Mouse (Mus musculus) bone marrow macrophage, adult 2 months (primary cell): Measurements from ENCODE around the gene AC170998.1. TPM values are rescaled to one million over a fixed set of nuclear protein-coding genes. Genes with fewer than 3 reads are reported as not detected.

ENCODE experiments used
- H3K27ac ChIP-seq: 2 replicates; pipeline ENCODE4 v1.5.1; 2012; ENCODE audit warnings: low read depth, low read length; ENCODE audit not compliant: insufficient read depth
- H3K4me1 ChIP-seq: 2 replicates; pipeline ENCODE4 v1.6.1; 2012; ENCODE audit warnings: low read length; ENCODE audit not compliant: control insufficient read depth, insufficient read depth
- H3K4me3 ChIP-seq: 2 replicates; pipeline ENCODE4 v1.5.1; 2012; ENCODE audit warnings: mild to moderate bottlenecking, low read length, moderate library complexity; ENCODE audit not compliant: insufficient read depth
- CTCF ChIP-seq: IDR thresholded peaks from 2 replicates; pipeline ENCODE4 v1.5.1; 2012; ENCODE audit warnings: low read depth, mild to moderate bottlenecking, low read length, moderate library complexity
- POLR2A ChIP-seq: IDR thresholded peaks from 2 replicates; pipeline ENCODE4 v1.6.1; 2012; ENCODE audit warnings: mild to moderate bottlenecking, low read depth, low read length, borderline replicate concordance
- polyA plus RNA-seq: library from polyadenylated mRNA; stranded (reverse); fragments of >200 nt; gene quantifications from 2 replicates; pipeline ENCODE4 v1.2.4, GENCODE M21; 2012; ENCODE audit not compliant: missing spikeins, insufficient read depth, insufficient read length

Gene AC170998.1
- polyA plus RNA-seq, 1 experiment, result 4.0 TPM

DNA sequence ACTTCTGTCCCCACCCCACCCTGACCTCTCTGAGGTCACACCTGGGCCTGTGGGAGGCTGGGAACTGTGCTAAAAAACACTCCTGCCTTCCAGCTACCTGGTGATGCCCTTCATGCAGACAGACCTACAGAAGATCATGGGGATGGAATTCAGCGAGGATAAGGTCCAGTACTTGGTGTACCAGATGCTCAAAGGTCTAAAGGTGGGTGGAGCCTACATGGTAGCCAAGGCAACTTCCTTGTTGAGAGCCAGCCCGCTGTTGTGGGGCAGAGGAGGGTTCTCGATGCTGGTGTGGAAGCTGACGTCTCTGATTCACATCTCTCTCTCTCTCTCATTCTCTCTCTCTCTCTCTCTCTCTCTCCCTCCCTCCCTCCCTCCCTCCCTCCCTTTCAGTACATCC lies 49.3 kb downstream of the AC170998.1 start:
- H3K4me3 ChIP-seq, result no peak overlapping the region

More for the DNA sequence above, 49.3 kb downstream of the AC170998.1 start:
- H3K27ac ChIP-seq, result no peak overlapping the region
- no peaks in the 10 kb centered on the region for H3K4me1 ChIP-seq
- TF ChIP-seq POLR2A (no peak), CTCF (no peak)

Other genes with a start within 250 kb of the AC170998.1 start
- gene Fkbp5, start 208.6 kb upstream of the AC170998.1 start, polyA plus RNA-seq, result 4.4 and 4.7 TPM in 2 replicates
- not detected in 2 replicates for gene Armc12, start 195.3 kb upstream of the AC170998.1 start, polyA plus RNA-seq
- not detected in 2 replicates for gene Clpsl2, start 176.7 kb upstream of the AC170998.1 start, polyA plus RNA-seq
- not detected in 2 replicates for gene Clps, start 165.3 kb upstream of the AC170998.1 start, polyA plus RNA-seq
- not detected in 2 replicates for gene Lhfpl5, start 150.4 kb upstream of the AC170998.1 start, polyA plus RNA-seq
- 61.7 and 74.6 TPM in 2 replicates for gene Srpk1, start 103.4 kb upstream of the AC170998.1 start, polyA plus RNA-seq
- 0.95 TPM in 1 of 2 replicates, not detected in the other for gene Slc26a8, start 35.9 kb upstream of the AC170998.1 start, polyA plus RNA-seq
- 192 and 195 TPM in 2 replicates for gene Mapk14, start 34.8 kb upstream of the AC170998.1 start, polyA plus RNA-seq
- gene Mapk13, start 43.2 kb downstream of the AC170998.1 start, polyA plus RNA-seq, result 0.27 TPM in 1 of 2 replicates, not detected in the other
- 29.1 and 34.3 TPM in 2 replicates for gene Brpf3, start 75.0 kb downstream of the AC170998.1 start, polyA plus RNA-seq
- gene Pnpla1, start 132.3 kb downstream of the AC170998.1 start, polyA plus RNA-seq, result 0.44 and 0.83 TPM in 2 replicates
- gene 4930539E08Rik, start 189.2 kb downstream of the AC170998.1 start, polyA plus RNA-seq, result 0.20 TPM in 1 of 2 replicates, not detected in the other
- gene Pxt1, start 217.8 kb downstream of the AC170998.1 start, polyA plus RNA-seq, result not detected in 2 replicates
- 50.0 and 54.0 TPM in 2 replicates for gene Kctd20, start 225.9 kb downstream of the AC170998.1 start, polyA plus RNA-seq